Mouse (Mus musculus): Measurements from ENCODE around the gene Spg11. TPM values are rescaled to one million over a fixed set of nuclear protein-coding genes. Genes with fewer than 3 reads are reported as not detected.
"Not testable (repeated sequence)": the region's sequence is repeated elsewhere in the genome, so short reads cannot be mapped to it uniquely, and the experiment has no call there.

Gene Spg11
- polyA plus RNA-seq, 1 experiment from 2014 or later = 7.6 TPM

GRCm38 (mm10) chr2:122036064-122036463, 82.1 kb downstream of the Spg11 start:
- Histone ChIP-seq H3K27me3 (no peaks in the 10 kb centered on the region), H3K9me3 (replicated peaks) (no peaks in the 10 kb centered on the region), H3K4me2 (replicated peaks) (no peak overlapping the region), H3K9ac (no peak overlapping the region), H3K4me3 (replicated peaks) (no peak overlapping the region), H3K4me1 (no peaks in the 10 kb centered on the region), H3K27ac (replicated peaks) (no peak overlapping the region), H3K36me3 (peaks cover 16% of the 10 kb centered on the region; the same call in 1 of the 2 replicates)
- no peak for ATAC-seq (ENCODE audit: insufficient number of reproducible peaks, low FRiP score, low TSS enrichment, low read depth)
- WGBS = 97% methylated on average over 3 of the region's 3 CpGs

- Histone ChIP-seq H3K9me3 (replicated peaks) (no peaks in the 10 kb centered on the region), H3K4me3 (replicated peaks) (no peak overlapping the region), H3K36me3 (peaks cover 16% of the 10 kb centered on the region; the same call in 1 of the 2 replicates), H3K27ac (replicated peaks) (no peak overlapping the region), H3K4me1 (no peaks in the 10 kb centered on the region), H3K9ac (no peak overlapping the region), H3K27me3 (no peaks in the 10 kb centered on the region), H3K4me2 (replicated peaks) (no peak overlapping the region)
- WGBS = 74% methylated on average over 6 of the region's 6 CpGs
- ATAC-seq (ENCODE audit: insufficient number of reproducible peaks, low FRiP score, low TSS enrichment, low read depth) = no peak
Observed at GRCm38 (mm10) chr2:122031970-122032369, 86.2 kb downstream of the Spg11 start.

GRCm38 (mm10) chr2:122028756-122029700, 89.2 kb downstream of the Spg11 start:
- H3K27ac ChIP-seq (replicated peaks) = peak overlapping the region; percentile 90
- peak; percentile 15; the same call in 1 of the 2 replicates for ATAC-seq (ENCODE audit: insufficient number of reproducible peaks, low FRiP score, low TSS enrichment, low read depth)
- WGBS = 1% methylated on average over 71 of the region's 71 CpGs
- H3K4me3 ChIP-seq (replicated peaks) = peak overlapping the region; percentile 63
- peak overlapping the region; percentile 60 for H3K4me2 ChIP-seq (replicated peaks)
- 0 out of 2 replicates have a peak, but pooled peaks cover 13% of the 10 kb centered on the region for H3K36me3 ChIP-seq
- no peaks in the 10 kb centered on the region for H3K27me3 ChIP-seq
- no peaks in the 10 kb centered on the region for H3K4me1 ChIP-seq
- no peaks in the 10 kb centered on the region for H3K9me3 ChIP-seq (replicated peaks)
- peak overlapping the region; percentile 85 for H3K9ac ChIP-seq

- H3K9ac ChIP-seq = peak within 1 kb of the TSS; percentile 85
- no peaks in the 10 kb centered on the region for H3K4me1 ChIP-seq
- H3K9me3 ChIP-seq (replicated peaks) = no peaks in the 10 kb centered on the region
- peak within 1 kb of the TSS; percentile 63 for H3K4me3 ChIP-seq (replicated peaks)
- peak within 1 kb of the TSS; percentile 90 for H3K27ac ChIP-seq (replicated peaks)
- WGBS = under 1% methylated on average over 52 of the region's 67 CpGs
- H3K36me3 ChIP-seq = 0 out of 2 replicates have a peak, but pooled peaks cover 13% of the 10 kb centered on the region
- ATAC-seq (ENCODE audit: insufficient number of reproducible peaks, low FRiP score, low TSS enrichment, low read depth) = peak; percentile 100
- peak within 1 kb of the TSS; percentile 60 for H3K4me2 ChIP-seq (replicated peaks)
- H3K27me3 ChIP-seq = no peaks in the 10 kb centered on the region
Observed at GRCm38 (mm10) chr2:122027862-122028755, 90.1 kb downstream of the Spg11 start, which contains the start of gene Eif3j1. TSS of gene Eif3j1 (plus strand) at chr2:122028546.

- ATAC-seq (ENCODE audit: insufficient number of reproducible peaks, low FRiP score, low TSS enrichment, low read depth); H3K36me3 ChIP-seq; H3K4me3 ChIP-seq (replicated peaks); H3K27ac ChIP-seq (replicated peaks); H3K9ac ChIP-seq; H3K4me1 ChIP-seq; H3K9me3 ChIP-seq (replicated peaks); H3K27me3 ChIP-seq: not testable (repeated sequence)
- 94% methylated on average over 10 of the region's 10 CpGs for WGBS
- H3K4me2 ChIP-seq (replicated peaks) = 0 out of 2 replicates have a peak overlapping the region, but pooled peaks have one; percentile 45
Observed at GRCm38 (mm10) chr2:122027091-122027490, 91.1 kb downstream of the Spg11 start.

GRCm38 (mm10) chr2:122022284-122022683, 95.9 kb downstream of the Spg11 start:
- no peaks in the 10 kb centered on the region for H3K27me3 ChIP-seq
- no peak overlapping the region for H3K27ac ChIP-seq (replicated peaks)
- H3K4me3 ChIP-seq (replicated peaks) = no peak overlapping the region
- H3K9me3 ChIP-seq (replicated peaks) = no peaks in the 10 kb centered on the region
- H3K4me1 ChIP-seq = no peaks in the 10 kb centered on the region
- H3K4me2 ChIP-seq (replicated peaks) = no peak overlapping the region
- no peak overlapping the region for H3K9ac ChIP-seq
- H3K36me3 ChIP-seq = no peaks in the 10 kb centered on the region
- ATAC-seq (ENCODE audit: insufficient number of reproducible peaks, low FRiP score, low TSS enrichment, low read depth) = no peak
- WGBS = 73% methylated on average over 2 of the region's 2 CpGs

GRCm38 (mm10) chr2:122018705-122019104, 99.5 kb downstream of the Spg11 start:
- no peaks in the 10 kb centered on the region for H3K9me3 ChIP-seq (replicated peaks)
- H3K4me2 ChIP-seq (replicated peaks) = no peak overlapping the region
- no peaks in the 10 kb centered on the region for H3K27me3 ChIP-seq
- 67% methylated on average over 1 of the region's 1 CpGs for WGBS
- no peak for ATAC-seq (ENCODE audit: insufficient number of reproducible peaks, low FRiP score, low TSS enrichment, low read depth)
- H3K4me3 ChIP-seq (replicated peaks) = no peak overlapping the region
- H3K4me1 ChIP-seq = no peaks in the 10 kb centered on the region
- peaks cover 4% of the 10 kb centered on the region; the same call in 1 of the 2 replicates for H3K36me3 ChIP-seq
- H3K9ac ChIP-seq = no peak overlapping the region
- H3K27ac ChIP-seq (replicated peaks) = no peak overlapping the region

- Histone ChIP-seq H3K4me2 (replicated peaks) (no peak overlapping the region), H3K9ac (no peak overlapping the region), H3K4me1 (no peaks in the 10 kb centered on the region), H3K36me3 (peaks cover 20% of the 10 kb centered on the region), H3K27me3 (no peaks in the 10 kb centered on the region), H3K4me3 (replicated peaks) (no peak overlapping the region), H3K9me3 (replicated peaks) (no peaks in the 10 kb centered on the region), H3K27ac (replicated peaks) (no peak overlapping the region)
- ATAC-seq (ENCODE audit: insufficient number of reproducible peaks, low FRiP score, low TSS enrichment, low read depth) = no peak
- 82% methylated on average over 7 of the region's 7 CpGs for WGBS
Observed at GRCm38 (mm10) chr2:122011441-122011840, 106.7 kb downstream of the Spg11 start.

GRCm38 (mm10) chr2:122008832-122009231, 109.4 kb downstream of the Spg11 start:
- Histone ChIP-seq H3K36me3 (peaks cover 20% of the 10 kb centered on the region), H3K4me3 (replicated peaks) (no peak overlapping the region), H3K4me1 (no peaks in the 10 kb centered on the region), H3K27ac (replicated peaks) (no peak overlapping the region), H3K27me3 (no peaks in the 10 kb centered on the region), H3K9me3 (replicated peaks) (no peaks in the 10 kb centered on the region), H3K4me2 (replicated peaks) (no peak overlapping the region), H3K9ac (no peak overlapping the region)
- 60% methylated on average over 3 of the region's 3 CpGs for WGBS
- no peak for ATAC-seq (ENCODE audit: insufficient number of reproducible peaks, low FRiP score, low TSS enrichment, low read depth)

Measured in embryonic facial prominence, embryonic 15.5 days (tissue).